Comparison of ENCODE assay signal across 9 mouse cellular contexts in the genomic region with DNA sequence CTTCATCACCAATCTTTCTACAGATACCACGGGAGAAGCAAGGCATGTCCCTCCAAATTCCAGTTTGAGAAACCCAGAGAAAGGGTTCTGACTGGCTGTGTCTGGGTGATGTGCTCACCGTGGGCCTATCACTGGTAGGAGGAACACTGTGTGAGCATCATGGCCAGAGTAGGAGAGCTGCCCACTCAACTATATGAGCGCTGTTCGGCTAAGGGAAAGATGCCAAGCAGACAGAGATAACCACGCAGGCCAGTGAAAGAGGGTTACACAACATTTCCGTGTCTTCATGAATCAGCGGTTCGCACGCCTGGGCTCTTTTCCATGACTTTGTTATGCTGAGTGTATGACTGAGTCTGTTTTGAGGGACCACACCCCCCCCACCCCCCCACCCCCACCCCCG.
DNase-seq lines count a peak whose midpoint lies in the region; ATAC-seq lines count a peak whose summit lies in the region.
"Had no signal": no experiment of that assay in that cellular context is flagged by ENCODE, and none has a peak within 500 bp of the region (broad histone marks: within the 10 kb centered on the region; RNA-seq: fewer than 3 reads in every experiment).

No protein-coding gene starts in this region.

- peak; percentile 88 for ATAC-seq in granulocyte monocyte progenitor cell, adult 5-6 weeks (replicated peaks; ENCODE audit: poor library complexity, severe bottlenecking)

- peak; percentile 48 for DNase-seq in ovary, postnatal 36 days (ENCODE audit: low spot score)
- DNase-seq in ovary, postnatal 10 days (ENCODE audit: low spot score) = no peak
- DNase-seq in layer of hippocampus, adult 9-10 months (ENCODE audit: low spot score) = peak; percentile 53
- peak; percentile 63 for DNase-seq in right cerebral cortex, postnatal 25 days
- no peak for DNase-seq in cerebellum, adult 9-11 months
- no peak for DNase-seq in liver
- DNase-seq in gastrocnemius, postnatal 25 days = no peak
- DNase-seq: thymus, postnatal 36 days had no signal

Comparison
In these comparisons a context has a peak if more than half of its experiments do, and no peak if none do; other contexts are left out.
1. DNase-seq: peak in ovary, postnatal 36 days (single experiment), layer of hippocampus, adult 9-10 months (single experiment) and right cerebral cortex, postnatal 25 days (single experiment); none in ovary, postnatal 10 days (single experiment), cerebellum, adult 9-11 months (single experiment), liver (single experiment) and gastrocnemius, postnatal 25 days (single experiment).